Mouse (Mus musculus): ENCODE data around the gene Uba6. TPM values are rescaled to one million over a fixed set of nuclear protein-coding genes. Genes with fewer than 3 reads are reported as not detected.

Uba6 gene
- 14.3 and 15.6 TPM in 2 replicates for polyA plus RNA-seq (2014; fragmentation: Nextera tagmentation; extraction: Ambion mirVana)

DNA sequence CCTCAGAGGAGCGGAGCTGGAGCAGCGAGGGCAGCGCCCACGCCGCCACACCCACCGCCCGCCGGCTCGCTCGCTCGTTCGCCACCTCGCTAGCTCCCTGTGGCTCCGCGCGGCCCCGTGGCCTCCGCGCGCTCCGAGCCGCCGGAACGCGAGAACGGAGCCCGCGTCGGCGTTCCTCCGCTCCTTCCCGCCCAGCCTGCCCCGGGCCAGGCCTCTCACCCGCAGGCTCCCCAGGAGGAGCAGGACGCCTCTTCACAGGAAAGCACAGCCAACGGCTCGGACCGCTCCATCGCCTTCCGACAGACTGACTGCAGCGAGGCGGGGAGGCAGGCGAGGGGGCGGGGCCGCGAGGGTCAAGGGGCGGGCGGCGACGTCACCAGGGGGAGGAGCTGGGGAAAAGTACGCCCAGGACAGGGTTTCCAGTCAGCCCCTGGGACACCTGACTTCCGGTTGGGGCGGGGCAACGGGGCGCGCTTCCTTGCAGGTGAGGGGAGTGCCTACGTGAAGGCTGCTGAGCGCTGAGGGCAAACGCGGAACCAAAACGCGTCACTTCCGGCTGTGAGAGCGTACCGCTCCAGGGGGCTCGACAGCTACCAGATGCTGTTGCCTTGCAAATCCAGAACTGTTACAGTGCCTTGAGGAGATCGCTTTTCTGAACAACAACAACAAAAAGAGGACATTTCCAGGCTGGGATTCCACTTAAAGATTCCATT lies at the start of gene Uba6:
Gene Uba6 (minus strand): TSS at position 355 of the 713 bp plus-strand sequence.
- H3K9me3 ChIP-seq (replicated peaks; ENCODE audit: control insufficient read depth, low read length) = no peaks in the 10 kb centered on the region
- peak within 1 kb of the TSS; percentile 85 for H3K9ac ChIP-seq (ENCODE audit: low read depth, low read length)
- peak within 1 kb of the TSS; percentile 89 for H3K4me2 ChIP-seq
- H3K27me3 ChIP-seq (ENCODE audit: control insufficient read depth, insufficient read depth, low read length) = no peaks in the 10 kb centered on the region
- H3K4me1 ChIP-seq (ENCODE audit: control insufficient read depth, insufficient read depth, low read length) = no peaks in the 10 kb centered on the region
- H3K36me3 ChIP-seq (ENCODE audit: control insufficient read depth, insufficient read depth, low read length) = no peaks in the 10 kb centered on the region
- WGBS (ENCODE audit: insufficient replicate concordance) = under 1% methylated on average over 65 of the region's 67 CpGs
- ATAC-seq (replicated peaks; ENCODE audit: insufficient number of reproducible peaks, low FRiP score, low TSS enrichment) = peak; percentile 99
- peak within 1 kb of the TSS; percentile 86 for H3K4me3 ChIP-seq (ENCODE audit: low read depth, low read length)
- H3K27ac ChIP-seq (ENCODE audit: low read depth, low read length) = peak within 1 kb of the TSS; percentile 93

DNA sequence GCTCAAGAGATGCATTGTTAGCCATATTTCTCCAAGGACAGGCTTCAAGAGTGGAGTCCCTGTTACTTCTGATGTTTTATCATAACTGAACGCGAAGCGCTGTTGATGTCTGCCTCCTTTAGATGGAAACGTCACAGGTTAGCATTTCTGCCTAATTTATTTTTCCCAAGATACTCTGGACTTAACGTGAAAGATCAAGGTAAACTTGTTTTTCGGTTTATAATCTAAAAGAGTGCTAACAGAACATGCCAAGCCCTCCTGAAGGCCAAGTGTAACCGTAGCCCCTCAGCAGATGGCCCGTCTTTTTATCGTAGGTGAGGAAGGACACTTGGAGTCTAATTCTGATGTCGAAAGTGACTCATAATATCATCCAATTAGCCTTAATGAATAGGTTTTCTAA lies 25.2 kb upstream of the Uba6 start, which contains the start of gene Gnrhr:
Gene Gnrhr (minus strand): TSS at position 101 of the 400 bp plus-strand sequence.
- no peak for ATAC-seq (replicated peaks; ENCODE audit: insufficient number of reproducible peaks, low FRiP score, low TSS enrichment)
- Histone ChIP-seq H3K27ac (ENCODE audit: low read depth, low read length) (no peak within 1 kb of the TSS), H3K27me3 (ENCODE audit: control insufficient read depth, insufficient read depth, low read length) (no peaks in the 10 kb centered on the region), H3K9me3 (replicated peaks; ENCODE audit: control insufficient read depth, low read length) (no peaks in the 10 kb centered on the region), H3K4me3 (ENCODE audit: low read depth, low read length) (no peak within 1 kb of the TSS), H3K4me2 (no peak within 1 kb of the TSS), H3K9ac (ENCODE audit: low read depth, low read length) (no peak within 1 kb of the TSS), H3K4me1 (ENCODE audit: control insufficient read depth, insufficient read depth, low read length) (no peaks in the 10 kb centered on the region), H3K36me3 (ENCODE audit: control insufficient read depth, insufficient read depth, low read length) (no peaks in the 10 kb centered on the region)
- 88% methylated on average over 10 of the region's 10 CpGs for WGBS (ENCODE audit: insufficient replicate concordance)

DNA sequence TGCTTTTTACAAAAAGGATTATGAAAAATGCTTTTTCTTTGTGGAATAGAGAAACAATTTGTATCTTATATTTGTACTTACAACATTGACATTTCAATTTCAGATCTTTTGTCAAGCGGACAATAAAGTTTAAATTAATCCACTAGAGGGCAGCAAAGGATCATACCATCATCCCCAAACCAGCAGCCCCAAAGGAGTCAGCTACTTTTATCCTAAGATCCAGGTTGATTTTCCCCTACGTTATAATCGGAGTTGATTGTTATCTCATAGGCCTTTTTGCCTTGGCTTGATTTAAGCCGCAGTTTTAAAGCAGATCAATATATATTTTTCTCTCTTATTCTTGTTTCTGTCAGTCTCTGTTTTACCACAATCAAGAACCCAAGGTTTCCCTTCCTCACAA lies 18.8 kb upstream of the Uba6 start:
- no peak overlapping the region for H3K4me3 ChIP-seq (ENCODE audit: low read depth, low read length)
- no peak for ATAC-seq (replicated peaks; ENCODE audit: insufficient number of reproducible peaks, low FRiP score, low TSS enrichment)
- 10% methylated on average over 4 of the region's 4 CpGs for WGBS (ENCODE audit: insufficient replicate concordance)

DNA sequence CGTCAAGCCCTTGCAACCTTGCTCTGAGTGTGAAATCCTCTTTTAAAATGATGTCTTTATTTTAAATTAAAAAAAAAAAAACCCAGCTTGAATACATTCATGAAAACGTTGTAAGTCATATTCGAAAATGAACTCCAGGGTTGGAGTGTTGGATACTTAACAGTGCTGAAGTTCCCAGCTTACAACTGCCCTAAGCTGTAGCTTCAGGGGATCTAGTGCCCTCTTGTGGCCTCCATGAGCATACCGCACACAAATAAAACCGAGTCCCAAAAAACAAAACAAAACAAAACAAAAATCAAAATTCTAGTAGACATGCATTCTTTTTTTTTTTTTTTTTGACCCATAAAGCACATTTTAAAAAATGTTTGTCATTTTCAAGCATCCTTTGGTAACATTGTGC lies 18.2 kb upstream of the Uba6 start:
- no peaks in the 10 kb centered on the region for H3K9me3 ChIP-seq (replicated peaks; ENCODE audit: control insufficient read depth, low read length)
- no peak overlapping the region for H3K27ac ChIP-seq (ENCODE audit: low read depth, low read length)
- no peak overlapping the region for H3K9ac ChIP-seq (ENCODE audit: low read depth, low read length)
- WGBS (ENCODE audit: insufficient replicate concordance) = 26% methylated on average over 5 of the region's 5 CpGs
- H3K4me3 ChIP-seq (ENCODE audit: low read depth, low read length) = no peak overlapping the region
- no peak overlapping the region for H3K4me2 ChIP-seq
- H3K27me3 ChIP-seq (ENCODE audit: control insufficient read depth, insufficient read depth, low read length) = no peaks in the 10 kb centered on the region
- H3K36me3 ChIP-seq (ENCODE audit: control insufficient read depth, insufficient read depth, low read length) = no peaks in the 10 kb centered on the region
- no peaks in the 10 kb centered on the region for H3K4me1 ChIP-seq (ENCODE audit: control insufficient read depth, insufficient read depth, low read length)
- ATAC-seq (replicated peaks; ENCODE audit: insufficient number of reproducible peaks, low FRiP score, low TSS enrichment) = no peak

More for the DNA sequence above, 18.8 kb upstream of the Uba6 start:
- H3K27me3 ChIP-seq (ENCODE audit: control insufficient read depth, insufficient read depth, low read length) = no peaks in the 10 kb centered on the region
- H3K4me1 ChIP-seq (ENCODE audit: control insufficient read depth, insufficient read depth, low read length) = no peaks in the 10 kb centered on the region
- H3K9me3 ChIP-seq (replicated peaks; ENCODE audit: control insufficient read depth, low read length) = no peaks in the 10 kb centered on the region
- no peaks in the 10 kb centered on the region for H3K36me3 ChIP-seq (ENCODE audit: control insufficient read depth, insufficient read depth, low read length)
- H3K4me2 ChIP-seq = no peak overlapping the region
- no peak overlapping the region for H3K27ac ChIP-seq (ENCODE audit: low read depth, low read length)
- H3K9ac ChIP-seq (ENCODE audit: low read depth, low read length) = no peak overlapping the region

DNA sequence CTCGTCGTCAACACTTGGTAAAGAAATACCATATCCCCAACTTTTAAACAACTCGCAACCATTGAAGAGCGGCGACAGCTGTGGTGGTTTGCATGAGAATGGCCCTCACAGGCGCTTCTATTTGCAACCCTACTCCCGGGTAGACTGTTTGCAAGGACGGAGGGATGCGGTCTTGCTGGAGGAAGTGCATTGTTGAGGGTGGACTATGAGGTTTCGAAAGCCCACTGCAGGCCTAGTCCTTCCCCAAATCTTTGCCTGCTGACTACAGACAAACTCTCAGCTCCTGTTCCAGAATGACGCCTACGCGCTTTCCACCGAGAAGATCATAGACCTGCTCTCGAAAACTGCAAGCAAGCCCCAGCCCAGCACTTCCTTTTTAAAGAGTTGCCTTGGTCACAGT lies 17.7 kb upstream of the Uba6 start:
- 48% methylated on average over 15 of the region's 15 CpGs for WGBS (ENCODE audit: insufficient replicate concordance)
- Histone ChIP-seq H3K27me3 (ENCODE audit: control insufficient read depth, insufficient read depth, low read length) (no peaks in the 10 kb centered on the region), H3K9ac (ENCODE audit: low read depth, low read length) (no peak overlapping the region), H3K27ac (ENCODE audit: low read depth, low read length) (no peak overlapping the region), H3K9me3 (replicated peaks; ENCODE audit: control insufficient read depth, low read length) (no peaks in the 10 kb centered on the region), H3K36me3 (ENCODE audit: control insufficient read depth, insufficient read depth, low read length) (no peaks in the 10 kb centered on the region), H3K4me2 (no peak overlapping the region), H3K4me3 (ENCODE audit: low read depth, low read length) (no peak overlapping the region), H3K4me1 (ENCODE audit: control insufficient read depth, insufficient read depth, low read length) (no peaks in the 10 kb centered on the region)
- ATAC-seq (replicated peaks; ENCODE audit: insufficient number of reproducible peaks, low FRiP score, low TSS enrichment) = no peak

DNA sequence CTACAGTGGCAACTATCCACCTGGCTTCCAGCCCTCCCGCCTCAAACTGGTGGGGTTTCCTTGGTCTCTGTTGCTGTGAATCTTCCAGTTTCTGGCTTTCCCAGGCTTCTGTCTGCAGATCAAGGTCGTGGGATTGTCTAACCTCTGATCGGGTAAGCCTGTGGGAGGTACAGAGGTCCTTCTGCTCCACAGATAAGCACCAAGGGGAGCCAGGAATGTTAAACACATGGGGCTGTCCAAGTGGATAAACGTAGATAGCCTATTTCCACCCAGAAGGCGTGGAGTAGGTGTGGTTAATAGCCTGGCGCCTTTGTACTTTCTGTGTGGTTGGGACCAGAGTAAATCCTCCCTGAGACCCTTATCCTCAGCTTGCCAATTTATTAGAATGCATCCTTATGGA lies 14.8 kb upstream of the Uba6 start:
- WGBS (ENCODE audit: insufficient replicate concordance) = 53% methylated on average over 6 of the region's 6 CpGs
- H3K4me1 ChIP-seq (ENCODE audit: control insufficient read depth, insufficient read depth, low read length) = no peaks in the 10 kb centered on the region
- no peaks in the 10 kb centered on the region for H3K36me3 ChIP-seq (ENCODE audit: control insufficient read depth, insufficient read depth, low read length)
- no peak overlapping the region for H3K4me2 ChIP-seq
- H3K9me3 ChIP-seq (replicated peaks; ENCODE audit: control insufficient read depth, low read length) = no peaks in the 10 kb centered on the region
- ATAC-seq (replicated peaks; ENCODE audit: insufficient number of reproducible peaks, low FRiP score, low TSS enrichment) = no peak
- no peak overlapping the region for H3K9ac ChIP-seq (ENCODE audit: low read depth, low read length)
- no peak overlapping the region for H3K4me3 ChIP-seq (ENCODE audit: low read depth, low read length)
- no peak overlapping the region for H3K27ac ChIP-seq (ENCODE audit: low read depth, low read length)
- H3K27me3 ChIP-seq (ENCODE audit: control insufficient read depth, insufficient read depth, low read length) = no peaks in the 10 kb centered on the region

DNA sequence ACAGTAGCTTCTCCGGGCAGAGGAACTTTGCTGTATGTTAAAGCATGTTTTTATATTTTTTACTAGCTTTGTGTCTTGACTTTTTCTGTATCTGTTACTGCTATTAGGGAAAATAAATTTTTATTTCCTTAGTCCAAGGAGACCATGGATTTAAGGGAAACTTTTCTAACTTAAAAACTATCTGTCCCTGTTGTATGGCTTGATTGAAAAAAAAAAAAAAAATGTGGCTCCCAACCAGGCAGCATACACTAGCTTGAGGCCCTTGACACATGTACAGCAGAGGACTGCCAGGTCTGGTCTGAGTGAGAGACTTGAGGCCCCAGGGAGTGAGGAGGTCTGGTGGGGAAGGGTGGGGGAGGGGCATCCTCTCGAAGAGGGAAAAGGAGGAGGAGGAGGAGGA lies 1.2 kb upstream of the Uba6 start:
- 44% methylated on average over 2 of the region's 2 CpGs for WGBS (ENCODE audit: insufficient replicate concordance)
- no peaks in the 10 kb centered on the region for H3K4me1 ChIP-seq (ENCODE audit: control insufficient read depth, insufficient read depth, low read length)
- no peak overlapping the region for H3K9ac ChIP-seq (ENCODE audit: low read depth, low read length)
- H3K4me2 ChIP-seq = no peak overlapping the region
- no peaks in the 10 kb centered on the region for H3K27me3 ChIP-seq (ENCODE audit: control insufficient read depth, insufficient read depth, low read length)
- ATAC-seq (replicated peaks; ENCODE audit: insufficient number of reproducible peaks, low FRiP score, low TSS enrichment) = no peak
- no peak overlapping the region for H3K4me3 ChIP-seq (ENCODE audit: low read depth, low read length)
- no peaks in the 10 kb centered on the region for H3K9me3 ChIP-seq (replicated peaks; ENCODE audit: control insufficient read depth, low read length)
- no peak overlapping the region for H3K27ac ChIP-seq (ENCODE audit: low read depth, low read length)
- no peaks in the 10 kb centered on the region for H3K36me3 ChIP-seq (ENCODE audit: control insufficient read depth, insufficient read depth, low read length)

DNA sequence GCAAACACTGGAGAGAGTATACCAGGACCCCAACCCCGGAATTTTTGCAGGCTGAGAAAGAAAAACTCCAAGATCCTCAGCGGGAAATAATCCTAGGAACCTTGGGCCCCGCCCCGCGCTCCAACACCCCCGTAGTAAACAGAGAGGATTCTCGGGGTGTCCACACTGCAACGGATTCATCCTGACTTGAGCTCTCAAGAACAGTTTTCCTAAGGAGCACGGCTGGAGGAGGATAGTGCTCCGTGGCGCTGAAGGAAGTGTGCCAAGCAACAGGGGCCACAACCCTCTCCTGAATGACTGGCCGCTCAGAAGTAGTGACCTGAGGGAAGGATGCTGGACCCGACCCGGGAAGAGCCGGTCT lies 535 bp downstream of the Uba6 start:
- Histone ChIP-seq H3K4me1 (ENCODE audit: control insufficient read depth, insufficient read depth, low read length) (no peaks in the 10 kb centered on the region), H3K9ac (ENCODE audit: low read depth, low read length) (peak overlapping the region; percentile 85), H3K4me3 (ENCODE audit: low read depth, low read length) (peak overlapping the region; percentile 86), H3K36me3 (ENCODE audit: control insufficient read depth, insufficient read depth, low read length) (no peaks in the 10 kb centered on the region), H3K4me2 (peak overlapping the region; percentile 89), H3K27ac (ENCODE audit: low read depth, low read length) (peak overlapping the region; percentile 93), H3K27me3 (ENCODE audit: control insufficient read depth, insufficient read depth, low read length) (no peaks in the 10 kb centered on the region), H3K9me3 (replicated peaks; ENCODE audit: control insufficient read depth, low read length) (no peaks in the 10 kb centered on the region)
- under 1% methylated on average over 15 of the region's 15 CpGs for WGBS (ENCODE audit: insufficient replicate concordance)
- no peak; the same call in 1 of the 2 replicates for ATAC-seq (replicated peaks; ENCODE audit: insufficient number of reproducible peaks, low FRiP score, low TSS enrichment)

DNA sequence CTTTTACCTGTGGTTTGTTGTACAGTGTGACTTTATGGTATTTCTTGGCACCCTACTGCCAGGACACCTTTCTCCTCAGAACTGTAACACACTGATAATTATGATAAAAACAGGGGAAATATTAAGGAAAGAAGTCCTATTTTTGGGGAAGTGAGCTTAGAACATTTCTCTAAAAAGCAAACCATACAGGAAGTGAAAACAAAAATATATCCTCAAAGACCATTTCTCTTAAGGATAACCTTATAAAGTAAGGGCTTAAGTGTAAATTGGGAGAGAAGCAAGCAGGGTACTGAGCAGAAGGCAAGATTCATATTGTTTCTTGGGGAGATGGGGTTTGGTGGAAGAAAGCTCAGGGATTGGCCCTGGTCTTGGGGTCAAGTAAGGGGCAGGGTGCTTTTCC lies 42.8 kb downstream of the Uba6 start:
- Histone ChIP-seq H3K4me3 (ENCODE audit: low read depth, low read length) (no peak overlapping the region), H3K27ac (ENCODE audit: low read depth, low read length) (no peak overlapping the region), H3K27me3 (ENCODE audit: control insufficient read depth, insufficient read depth, low read length) (no peaks in the 10 kb centered on the region), H3K4me1 (ENCODE audit: control insufficient read depth, insufficient read depth, low read length) (no peaks in the 10 kb centered on the region), H3K9ac (ENCODE audit: low read depth, low read length) (no peak overlapping the region), H3K4me2 (no peak overlapping the region), H3K36me3 (ENCODE audit: control insufficient read depth, insufficient read depth, low read length) (no peaks in the 10 kb centered on the region; the same call in 1 of the 2 replicates), H3K9me3 (replicated peaks; ENCODE audit: control insufficient read depth, low read length) (no peaks in the 10 kb centered on the region)
- no peak for ATAC-seq (replicated peaks; ENCODE audit: insufficient number of reproducible peaks, low FRiP score, low TSS enrichment)

All from heart, embryonic 11.5 days (tissue).